Mouse (Mus musculus) neural tube, embryonic 15.5 days (tissue): ENCODE results near the gene Gm49711. TPM values are rescaled to one million over a fixed set of nuclear protein-coding genes. Genes with fewer than 3 reads are reported as not detected.
"Not testable (repeated sequence)": the region's sequence is repeated elsewhere in the genome, so short reads cannot be mapped to it uniquely, and the experiment has no call there.

Source experiments
- ATAC-seq: fragments of 200-750 bp; cut with Nextera tagmentation; 2 replicates; pipeline ENCODE4 v1.8.0; 2017; ENCODE audit warnings: mild to moderate bottlenecking, moderate TSS enrichment, moderate library complexity; ENCODE audit not compliant: low FRiP score
- H3K27ac ChIP-seq: fragments of 300-500 bp; sonication (generic); replicated peaks from 2 replicates; pipeline ENCODE4 v1.5.1; 2015; ENCODE audit warnings: mild to moderate bottlenecking, inconsistent platforms
- H3K27me3 ChIP-seq: fragments of 300-500 bp; sonication (generic); replicated peaks from 2 replicates; pipeline ENCODE4 v1.6.1; 2015; ENCODE audit warnings: inconsistent platforms
- H3K36me3 ChIP-seq: fragments of 300-500 bp; sonication (generic); 2 replicates; pipeline ENCODE4 v1.6.1; 2015; ENCODE audit warnings: inconsistent platforms
- H3K4me1 ChIP-seq: fragments of 300-500 bp; sonication (generic); 2 replicates; pipeline ENCODE4 v1.6.1; 2015; ENCODE audit warnings: inconsistent platforms
- H3K4me2 ChIP-seq: fragments of 300-500 bp; sonication (generic); 2 replicates; pipeline ENCODE4 v1.6.1; 2015; ENCODE audit warnings: inconsistent platforms, mild to moderate bottlenecking, moderate library complexity
- H3K4me3 ChIP-seq: fragments of 300-500 bp; sonication (generic); replicated peaks from 2 replicates; pipeline ENCODE4 v1.5.1; 2015; ENCODE audit warnings: mild to moderate bottlenecking, inconsistent platforms
- H3K9ac ChIP-seq: fragments of 300-500 bp; sonication (generic); replicated peaks from 2 replicates; pipeline ENCODE4 v1.6.1; 2015; ENCODE audit warnings: mild to moderate bottlenecking, inconsistent platforms
- H3K9me3 ChIP-seq: fragments of 300-500 bp; sonication (generic); replicated peaks from 2 replicates; pipeline ENCODE4 v1.6.1; 2016; ENCODE audit warnings: inconsistent platforms
- WGBS: fragments of 180-500 bp; shearing (Covaris S2); methylation state at CpG from one replicate; pipeline ENCODE4 v1.1.7; 2015; ENCODE audit warnings: mixed read lengths; 5-methylcytosine and 5-hydroxymethylcytosine counted together
- polyA plus RNA-seq: library from polyadenylated mRNA; unstranded; fragments of >200 nt; fragmentation: Nextera tagmentation; extraction: Ambion mirVana; gene quantifications from 2 replicates; pipeline ENCODE4 v1.2.1, GENCODE M21; 2015

The Gm49711 gene
- polyA plus RNA-seq, 1 experiment from 2014 or later = 0.55 TPM

DNA sequence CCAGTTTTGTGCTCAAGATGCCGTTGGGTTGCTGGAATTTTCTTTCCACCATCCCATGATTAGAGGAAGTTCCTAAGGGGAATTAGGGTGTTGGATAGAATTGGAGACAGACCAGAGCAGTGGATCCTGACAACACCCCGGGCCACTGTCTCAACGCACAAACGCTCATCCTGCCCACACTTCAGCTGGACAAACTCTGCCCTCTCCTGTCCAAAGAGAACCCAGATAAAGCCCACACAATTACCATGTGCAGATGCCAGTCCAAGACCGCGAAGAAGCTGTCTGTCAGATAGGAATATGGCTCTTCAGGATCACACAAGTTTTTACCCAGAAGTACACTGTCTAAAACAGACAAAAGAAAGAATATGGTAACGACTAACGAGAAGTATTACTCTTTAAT is 145.5 kb downstream of the Gm49711 start:
- H3K36me3 ChIP-seq = no peaks in the 10 kb centered on the region
- no peaks in the 10 kb centered on the region for H3K9me3 ChIP-seq
- H3K4me1 ChIP-seq = 0 out of 2 replicates have a peak, but pooled peaks cover 2% of the 10 kb centered on the region
- H3K27me3 ChIP-seq = no peaks in the 10 kb centered on the region
- no peak for ATAC-seq
- H3K9ac ChIP-seq = no peak overlapping the region
- H3K27ac ChIP-seq = no peak overlapping the region
- WGBS = 83% methylated on average over 8 of the region's 8 CpGs
- H3K4me2 ChIP-seq = no peak overlapping the region
- no peak overlapping the region for H3K4me3 ChIP-seq

DNA sequence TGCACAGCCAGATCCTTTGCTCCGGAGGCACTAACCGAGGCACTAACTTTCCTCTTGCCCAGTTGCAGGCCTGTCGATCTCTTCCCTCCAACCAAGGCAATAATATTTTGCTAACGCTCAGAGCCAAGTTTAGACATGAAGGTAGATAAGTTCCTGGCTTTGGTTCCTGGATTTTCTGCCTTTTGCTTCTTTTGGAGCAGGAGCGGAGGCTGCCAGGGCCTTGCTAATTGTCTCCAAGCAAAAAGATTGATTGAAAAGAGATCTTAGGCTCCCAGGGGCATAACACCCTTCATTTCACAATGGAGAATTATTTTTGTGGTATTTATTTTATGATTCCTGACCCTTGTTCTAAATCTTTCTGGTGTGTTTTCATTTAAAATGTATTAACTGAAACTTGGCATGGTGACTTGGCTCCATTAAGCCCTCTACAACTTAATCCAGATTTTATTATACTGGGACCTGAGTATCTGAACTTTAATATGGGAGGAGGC is 151.2 kb downstream of the Gm49711 start:
- Histone ChIP-seq H3K9ac (no peak overlapping the region), H3K27ac (no peak overlapping the region), H3K4me2 (no peak overlapping the region), H3K9me3 (no peaks in the 10 kb centered on the region), H3K36me3 (no peaks in the 10 kb centered on the region), H3K4me1 (0 out of 2 replicates have a peak, but pooled peaks cover 2% of the 10 kb centered on the region), H3K4me3 (no peak overlapping the region), H3K27me3 (no peaks in the 10 kb centered on the region)
- ATAC-seq = no peak
- 86% methylated on average over 5 of the region's 5 CpGs for WGBS

DNA sequence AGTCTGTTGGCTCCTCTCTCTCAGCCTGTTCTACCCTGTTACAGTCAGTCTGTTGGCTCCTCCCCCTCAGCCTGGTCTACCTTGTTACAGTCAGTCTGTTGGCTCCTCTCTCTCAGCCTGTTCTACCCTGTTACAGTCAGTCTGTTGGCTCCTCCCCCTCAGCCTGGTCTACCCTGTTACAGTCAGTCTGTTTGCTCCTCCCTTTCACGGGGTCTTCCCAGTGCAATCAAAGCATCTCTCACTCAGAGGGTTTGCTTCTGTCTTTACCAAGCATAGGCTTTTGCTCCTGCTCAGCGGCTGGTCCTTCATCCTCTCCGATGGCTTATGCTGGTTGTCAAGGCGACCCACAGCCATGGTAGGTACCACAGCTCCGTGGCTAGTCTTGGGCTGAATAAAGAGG is 152.2 kb downstream of the Gm49711 start:
- not testable (repeated sequence) for H3K4me2 ChIP-seq, H3K36me3 ChIP-seq, H3K27me3 ChIP-seq, H3K9me3 ChIP-seq, H3K9ac ChIP-seq, ATAC-seq, H3K4me3 ChIP-seq, H3K4me1 ChIP-seq, H3K27ac ChIP-seq
- 75% methylated on average over 5 of the region's 5 CpGs for WGBS

DNA sequence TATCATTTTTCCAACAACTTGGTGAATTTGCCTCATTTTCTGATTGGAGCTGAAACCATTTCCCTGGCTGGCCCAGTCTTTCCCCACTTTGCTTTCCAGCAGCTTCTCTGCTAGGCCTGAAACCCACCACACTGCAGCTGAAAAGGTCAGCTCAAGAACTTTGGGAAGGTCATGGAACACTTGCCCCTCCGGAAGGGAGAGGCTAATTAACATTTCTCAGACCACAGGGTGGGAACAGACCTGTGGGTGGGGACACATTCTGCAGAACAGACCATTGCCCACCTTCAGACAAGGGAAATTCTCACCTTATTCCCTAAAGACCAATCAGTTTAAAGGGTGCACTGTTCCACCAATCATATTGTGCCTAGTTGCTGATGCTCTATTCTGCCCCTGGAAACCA is 155.8 kb downstream of the Gm49711 start:
- 77% methylated on average over 1 of the region's 1 CpGs for WGBS
- H3K9me3 ChIP-seq, H3K4me2 ChIP-seq, H3K4me1 ChIP-seq, H3K27me3 ChIP-seq, H3K9ac ChIP-seq, H3K27ac ChIP-seq, H3K4me3 ChIP-seq, H3K36me3 ChIP-seq, ATAC-seq: not testable (repeated sequence)

DNA sequence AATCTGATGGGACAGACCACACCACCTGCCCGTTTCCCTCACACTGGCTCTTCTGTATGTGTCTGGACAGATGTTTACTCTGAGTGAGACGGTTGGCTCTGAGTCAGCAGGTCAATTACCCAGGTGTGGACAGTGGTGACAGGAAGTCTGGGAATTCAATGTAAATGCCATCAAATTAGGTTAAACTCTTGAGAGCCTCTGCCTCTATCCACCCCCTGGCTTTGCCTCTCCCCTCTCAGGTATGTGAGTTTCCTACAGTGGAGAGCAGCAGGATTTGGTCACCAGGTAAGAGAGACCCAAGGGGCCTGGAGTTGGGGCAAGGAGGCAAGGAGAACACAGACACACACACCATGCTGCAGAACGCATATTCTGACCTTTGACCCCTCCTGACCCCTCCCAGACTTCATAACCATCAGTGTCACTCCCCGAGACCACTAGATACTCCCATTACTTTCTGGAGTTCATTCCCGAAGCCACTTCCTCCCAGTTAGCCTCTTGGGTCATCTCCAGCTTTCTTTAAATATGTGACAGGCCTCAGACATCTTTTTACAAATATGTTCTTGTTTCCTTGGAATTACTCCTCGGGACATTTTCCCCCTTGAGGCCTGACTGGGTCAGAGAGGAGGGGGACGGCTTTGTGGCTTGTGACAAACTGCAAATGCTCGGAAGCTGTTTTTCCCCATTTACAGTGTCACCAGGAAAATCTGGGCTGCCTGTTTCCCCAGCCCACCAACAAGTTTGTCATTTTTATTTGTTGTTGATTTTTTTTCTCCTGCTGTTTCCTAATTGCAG is 157.7 kb downstream of the Gm49711 start:
- no peak overlapping the region for H3K9ac ChIP-seq
- no peaks in the 10 kb centered on the region for H3K9me3 ChIP-seq
- 61% methylated on average over 8 of the region's 8 CpGs for WGBS
- no peak for ATAC-seq
- H3K27me3 ChIP-seq = no peaks in the 10 kb centered on the region
- peaks cover 7% of the 10 kb centered on the region for H3K4me1 ChIP-seq
- no peak overlapping the region for H3K4me3 ChIP-seq
- no peaks in the 10 kb centered on the region for H3K36me3 ChIP-seq
- H3K4me2 ChIP-seq = no peak overlapping the region
- no peak overlapping the region for H3K27ac ChIP-seq

DNA sequence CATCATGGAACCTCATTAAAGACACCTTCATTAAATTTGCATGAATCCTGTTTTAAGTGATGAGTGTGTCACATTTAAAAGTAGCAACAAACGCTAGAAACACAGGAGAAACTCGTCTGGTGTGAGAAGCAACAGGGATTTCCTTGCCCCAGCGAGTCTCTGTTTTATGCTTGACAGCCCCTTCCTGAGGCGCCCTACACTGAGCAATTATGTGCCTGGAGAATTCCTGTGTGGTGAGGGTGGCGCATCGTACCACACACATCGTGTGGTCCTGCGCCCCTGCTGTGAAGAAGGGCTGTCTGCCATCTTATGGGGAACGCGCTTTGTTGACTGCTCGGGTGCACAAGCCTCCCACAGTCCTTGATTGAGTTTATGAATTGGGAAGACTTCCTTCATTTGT is 162.6 kb downstream of the Gm49711 start:
- Histone ChIP-seq H3K9me3 (no peaks in the 10 kb centered on the region), H3K4me3 (no peak overlapping the region), H3K27me3 (no peaks in the 10 kb centered on the region), H3K9ac (no peak overlapping the region), H3K4me2 (no peak overlapping the region), H3K4me1 (peaks cover 6% of the 10 kb centered on the region), H3K36me3 (no peaks in the 10 kb centered on the region), H3K27ac (no peak overlapping the region)
- 85% methylated on average over 11 of the region's 11 CpGs for WGBS
- ATAC-seq = no peak

DNA sequence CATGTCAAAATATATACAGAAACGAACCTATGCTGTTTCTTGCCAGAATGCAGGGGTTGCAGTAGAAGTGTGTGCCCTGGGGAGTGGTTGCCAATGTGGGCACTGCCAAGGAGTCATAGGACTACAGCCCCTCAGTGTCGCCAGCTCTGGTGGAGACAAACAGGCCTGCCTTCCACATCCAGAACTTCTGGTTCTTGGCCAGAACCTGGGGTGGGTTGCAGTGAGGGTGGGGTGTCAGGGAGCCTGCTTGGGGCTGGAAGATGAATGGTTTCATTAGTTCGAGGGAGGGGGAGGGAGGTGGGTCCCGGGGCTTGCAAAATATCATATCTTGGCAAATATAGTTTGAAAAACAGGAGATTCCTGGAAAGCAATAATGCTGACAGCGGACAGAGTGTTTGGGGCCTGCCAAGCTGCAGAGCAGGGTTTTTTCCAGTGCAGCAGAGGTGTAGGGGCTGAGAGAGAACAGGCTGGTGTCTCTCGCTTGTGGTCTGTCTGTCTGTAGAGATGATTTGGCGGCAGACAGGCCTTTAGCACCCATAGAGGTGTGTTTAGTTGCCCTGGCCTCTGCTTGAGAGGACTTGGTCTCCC is 170.3 kb downstream of the Gm49711 start:
- Histone ChIP-seq H3K4me2 (no peak overlapping the region), H3K9me3 (no peaks in the 10 kb centered on the region), H3K4me3 (no peak overlapping the region), H3K36me3 (no peaks in the 10 kb centered on the region), H3K9ac (no peak overlapping the region), H3K27ac (no peak overlapping the region), H3K27me3 (no peaks in the 10 kb centered on the region), H3K4me1 (0 out of 2 replicates have a peak, but pooled peaks cover 5% of the 10 kb centered on the region)
- WGBS = 79% methylated on average over 7 of the region's 7 CpGs
- ATAC-seq = no peak

DNA sequence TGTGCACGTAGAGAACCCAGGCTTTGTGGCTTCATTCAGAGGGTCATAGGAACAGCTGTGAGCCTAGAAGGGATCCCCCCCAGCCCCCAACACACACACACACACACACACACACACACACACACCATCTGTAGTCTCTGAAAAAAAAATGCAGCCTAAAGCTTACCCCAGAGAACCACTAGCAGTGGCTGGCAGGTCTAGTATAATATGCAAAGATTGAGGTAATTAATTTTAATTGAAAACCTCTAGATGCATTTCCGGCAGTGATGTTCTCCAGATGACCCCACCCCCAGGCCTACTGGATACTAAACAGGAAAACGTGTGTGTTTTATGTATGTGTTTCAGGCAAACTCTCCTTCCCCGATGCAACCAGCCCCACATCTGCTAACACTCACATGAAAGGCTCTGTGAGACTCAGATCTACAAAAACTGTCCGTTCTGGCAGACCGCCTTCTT is 172.4 kb downstream of the Gm49711 start:
- H3K27ac ChIP-seq = no peak overlapping the region
- WGBS = 47% methylated on average over 6 of the region's 6 CpGs
- no peak overlapping the region for H3K4me2 ChIP-seq
- peak; percentile 68; the same call in 1 of the 2 replicates for ATAC-seq
- no peak overlapping the region for H3K9ac ChIP-seq
- no peaks in the 10 kb centered on the region for H3K9me3 ChIP-seq
- no peaks in the 10 kb centered on the region for H3K27me3 ChIP-seq
- no peak overlapping the region for H3K4me3 ChIP-seq
- H3K4me1 ChIP-seq = peaks cover 13% of the 10 kb centered on the region; the same call in 1 of the 2 replicates
- H3K36me3 ChIP-seq = no peaks in the 10 kb centered on the region

DNA sequence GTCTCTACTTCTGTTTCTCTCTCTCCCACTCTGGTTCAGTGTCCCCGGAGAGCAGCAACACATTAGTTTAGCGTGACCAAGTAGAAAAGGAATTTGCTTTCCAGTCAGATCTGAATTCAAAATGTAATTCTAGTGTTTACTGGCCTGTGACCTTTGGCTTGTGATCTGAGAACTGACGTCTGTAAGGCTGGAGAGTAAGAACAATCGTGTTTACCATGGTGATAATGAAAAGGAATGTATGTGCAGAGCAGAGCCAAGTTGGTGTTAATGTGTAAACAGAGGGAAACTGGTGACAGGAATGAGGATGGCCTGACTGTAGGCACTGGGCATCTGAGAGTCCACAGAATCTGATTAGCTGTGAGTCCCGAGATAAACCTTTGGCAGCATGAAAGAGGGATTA is 176.4 kb downstream of the Gm49711 start:
- no peak overlapping the region for H3K4me3 ChIP-seq
- no peak overlapping the region for H3K9ac ChIP-seq
- H3K36me3 ChIP-seq = no peaks in the 10 kb centered on the region
- H3K27ac ChIP-seq = no peak overlapping the region; the same call in 1 of the 2 replicates
- no peak for ATAC-seq
- H3K4me1 ChIP-seq = peaks cover 13% of the 10 kb centered on the region; the same call in 1 of the 2 replicates
- 22% methylated on average over 5 of the region's 5 CpGs for WGBS
- H3K4me2 ChIP-seq = no peak overlapping the region
- no peaks in the 10 kb centered on the region for H3K27me3 ChIP-seq
- no peaks in the 10 kb centered on the region for H3K9me3 ChIP-seq

DNA sequence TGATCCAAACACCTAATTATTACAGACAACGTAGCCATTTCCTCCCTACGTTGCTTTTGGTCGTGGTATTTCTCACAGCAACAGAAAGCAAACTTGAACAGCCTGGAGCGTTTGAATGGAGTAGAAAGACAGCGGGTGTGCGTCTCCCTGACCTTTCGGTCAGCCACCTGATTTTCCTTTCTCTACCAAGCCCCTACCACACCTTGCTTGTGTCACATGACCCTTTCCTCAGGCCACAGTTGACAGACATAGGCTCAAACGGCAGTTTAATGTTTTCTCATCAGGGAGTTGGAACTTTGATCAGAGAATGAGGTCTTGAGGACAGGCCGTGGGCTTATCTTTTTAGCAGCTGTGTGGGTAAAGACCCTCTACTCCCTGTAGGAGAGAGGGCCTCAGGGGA is 177.1 kb downstream of the Gm49711 start:
- Histone ChIP-seq H3K27ac (no peak overlapping the region), H3K9ac (no peak overlapping the region), H3K4me2 (no peak overlapping the region), H3K4me3 (no peak overlapping the region), H3K27me3 (no peaks in the 10 kb centered on the region), H3K36me3 (no peaks in the 10 kb centered on the region), H3K4me1 (peaks cover 9% of the 10 kb centered on the region; the same call in 1 of the 2 replicates), H3K9me3 (no peaks in the 10 kb centered on the region)
- no peak for ATAC-seq
- 68% methylated on average over 9 of the region's 9 CpGs for WGBS
